Mouse (Mus musculus) spleen, postnatal 10 days (tissue): Measurements from ENCODE around the gene Lrrd1.
"Not testable (repeated sequence)": the region's sequence is repeated elsewhere in the genome, so short reads cannot be mapped to it uniquely, and the experiment has no call there.

Experiments used
- DNase-seq, 2 experiments: peaks; one replicate each; pipeline ENCODE4 v3.0.0; 2021 to 2022; ENCODE audit warnings: low spot score in 2 of 2

Gene Lrrd1

GRCm38 (mm10) chr5:3845026-3845425 is at the start of gene Lrrd1:
Gene Lrrd1 (plus strand): TSS chr5:3845173.
- DNase-seq: no peak

- DNase-seq: not testable (repeated sequence)
These were observed 47.9 kb upstream of the Lrrd1 start for GRCm38 (mm10) chr5:3797101-3797500.

- not testable (repeated sequence) for DNase-seq
These were observed 46.3 kb upstream of the Lrrd1 start for GRCm38 (mm10) chr5:3798656-3799055.

GRCm38 (mm10) chr5:3800041-3800440 is 44.9 kb upstream of the Lrrd1 start:
- DNase-seq: no peak

- no peak for DNase-seq
These were observed 44.1 kb upstream of the Lrrd1 start for GRCm38 (mm10) chr5:3800881-3801280.

GRCm38 (mm10) chr5:3801672-3802432 is 43.1 kb upstream of the Lrrd1 start:
- DNase-seq: no peak

- peak; percentile 86 to 91 for DNase-seq
These were observed 42.3 kb upstream of the Lrrd1 start, which contains the start of the genes Ankib1 and Krit1 for GRCm38 (mm10) chr5:3802433-3803291. Gene Ankib1 (minus strand): TSS chr5:3802925. Gene Krit1 (plus strand): TSS chr5:3803184.

- no peak for DNase-seq
These were observed 41.4 kb upstream of the Lrrd1 start for GRCm38 (mm10) chr5:3803292-3804165.

- DNase-seq: no peak
These were observed 36.5 kb upstream of the Lrrd1 start for GRCm38 (mm10) chr5:3808472-3808871.

GRCm38 (mm10) chr5:3834107-3834506 is 10.9 kb upstream of the Lrrd1 start:
- DNase-seq: no peak

- no peak for DNase-seq
These were observed 25.2 kb downstream of the Lrrd1 start for GRCm38 (mm10) chr5:3870161-3870560.

- no peak for DNase-seq
These were observed 27.4 kb downstream of the Lrrd1 start for GRCm38 (mm10) chr5:3872348-3872747.

- DNase-seq: no peak
These were observed 28.5 kb downstream of the Lrrd1 start for GRCm38 (mm10) chr5:3873485-3873884.

GRCm38 (mm10) chr5:3886862-3887261 is 41.9 kb downstream of the Lrrd1 start:
- DNase-seq: not testable (repeated sequence)

GRCm38 (mm10) chr5:3889201-3889600 is 44.2 kb downstream of the Lrrd1 start:
- DNase-seq: no peak

- peak; percentile 13 to 20 for DNase-seq
These were observed 48.7 kb downstream of the Lrrd1 start, which contains the start of gene Mterf1a for GRCm38 (mm10) chr5:3893459-3894293. Gene Mterf1a (minus strand): TSS chr5:3893933.

GRCm38 (mm10) chr5:3894294-3894619 is 49.3 kb downstream of the Lrrd1 start:
- not testable (repeated sequence) for DNase-seq

- DNase-seq: no peak
These were observed 60.5 kb downstream of the Lrrd1 start for GRCm38 (mm10) chr5:3905471-3905870.
